8 mouse cellular contexts compared by ENCODE assay signal in genomic region chr11:21570973-21571372, GRCm38 (mm10). TPM values are rescaled to one million over a fixed set of nuclear protein-coding genes. Genes with fewer than 3 reads are reported as not detected.
DNase-seq lines count a peak whose midpoint lies in the region; ATAC-seq and TF ChIP-seq lines count a peak whose summit lies in the region.

No protein-coding gene starts in this region.

- H3K27ac ChIP-seq in lung, embryonic 15.5 days, result no peak overlapping the region
- H3K27ac ChIP-seq in heart, embryonic 11.5 days (ENCODE audit: low read depth, low read length), result peak overlapping the region; percentile 94
- peak overlapping the region; percentile 90 for H3K27ac ChIP-seq in kidney, postnatal 0 days
- peak overlapping the region; percentile 64 for H3K27ac ChIP-seq in liver, embryonic 15.5 days (replicated peaks)
- peak overlapping the region; percentile 90 for H3K27ac ChIP-seq in small intestine, adult 2 months (ENCODE audit: insufficient read depth, low read depth, low read length)

- no peak for ATAC-seq in lung, embryonic 15.5 days (ENCODE audit: borderline replicate concordance, extremely low read depth, low FRiP score, low TSS enrichment)
- ATAC-seq in heart, embryonic 11.5 days (replicated peaks; ENCODE audit: insufficient number of reproducible peaks, low FRiP score, low TSS enrichment), result no peak
- no peak for ATAC-seq in kidney, postnatal 0 days (replicated peaks; ENCODE audit: low FRiP score, low read depth)
- ATAC-seq in liver, embryonic 15.5 days (ENCODE audit: insufficient read depth), result no peak

- TF ChIP-seq POLR2A in small intestine, adult 2 months (IDR thresholded peaks at IDR 0.05; ENCODE audit: low read depth, low read length), result no peak

- no peaks in the 10 kb centered on the region for H3K27me3 ChIP-seq in lung, embryonic 15.5 days
- H3K27me3 ChIP-seq in heart, embryonic 11.5 days (ENCODE audit: control insufficient read depth, insufficient read depth, low read length), result no peaks in the 10 kb centered on the region
- H3K27me3 ChIP-seq in kidney, postnatal 0 days (ENCODE audit: insufficient read depth, low read length), result no peaks in the 10 kb centered on the region
- no peaks in the 10 kb centered on the region for H3K27me3 ChIP-seq in liver, embryonic 15.5 days
- H3K27me3 ChIP-seq in small intestine, adult 2 months (ENCODE audit: control insufficient read depth, insufficient read depth, low read length), result no peaks in the 10 kb centered on the region

- H3K9ac ChIP-seq in lung, embryonic 15.5 days, result peak overlapping the region; percentile 65
- peak overlapping the region; percentile 95 for H3K9ac ChIP-seq in heart, embryonic 11.5 days (ENCODE audit: low read depth, low read length)
- peak overlapping the region; percentile 80; the same call in 1 of the 2 replicates for H3K9ac ChIP-seq in kidney, postnatal 0 days (ENCODE audit: low read depth, low read length)
- H3K9ac ChIP-seq in liver, embryonic 15.5 days, result peak overlapping the region; percentile 48; the same call in 1 of the 2 replicates

- peaks cover 3% of the 10 kb centered on the region; the same call in 1 of the 2 replicates for H3K36me3 ChIP-seq in lung, embryonic 15.5 days
- H3K36me3 ChIP-seq in heart, embryonic 11.5 days (ENCODE audit: control insufficient read depth, insufficient read depth, low read length), result peaks cover 11% of the 10 kb centered on the region
- H3K36me3 ChIP-seq in kidney, postnatal 0 days (ENCODE audit: insufficient read depth, low read length), result no peaks in the 10 kb centered on the region; the same call in 1 of the 2 replicates
- H3K36me3 ChIP-seq in liver, embryonic 15.5 days (replicated peaks), result peaks cover 3% of the 10 kb centered on the region; the same call in 1 of the 2 replicates
- H3K36me3 ChIP-seq in small intestine, adult 2 months (ENCODE audit: control insufficient read depth, insufficient read depth, low read length), result peaks cover 17% of the 10 kb centered on the region

- H3K4me2 ChIP-seq in lung, embryonic 15.5 days, result peak overlapping the region; percentile 69
- H3K4me2 ChIP-seq in heart, embryonic 11.5 days, result peak overlapping the region; percentile 77
- H3K4me2 ChIP-seq in kidney, postnatal 0 days (ENCODE audit: low read length), result peak overlapping the region; percentile 65
- peak overlapping the region; percentile 77 for H3K4me2 ChIP-seq in liver, embryonic 15.5 days

- DNase-seq in lung, postnatal 36 days, result no peak
- peak; percentile 40 for DNase-seq in c-Kit-positive CD71-positive TER-119-negative erythroid progenitor cells, embryonic 14.5 days (ENCODE audit: low read depth)
- peak; percentile 24 for DNase-seq in kidney, postnatal 0 days (ENCODE audit: low spot score)
- DNase-seq in spleen, postnatal 36 days (ENCODE audit: low spot score in 2 of 2), result no peak

- 9% methylated on average over 10 of the region's 10 CpGs for WGBS in lung, embryonic 15.5 days
- 7% methylated on average over 10 of the region's 10 CpGs for WGBS in heart, embryonic 11.5 days (ENCODE audit: insufficient replicate concordance)
- WGBS in kidney, postnatal 0 days, result 5% methylated on average over 10 of the region's 10 CpGs
- WGBS in liver, embryonic 15.5 days (ENCODE audit: insufficient replicate concordance), result 4% methylated on average over 10 of the region's 10 CpGs
- WGBS in small intestine, adult 2 months, result 3% methylated on average over 10 of the region's 10 CpGs

- no peaks in the 10 kb centered on the region for H3K9me3 ChIP-seq in lung, embryonic 15.5 days
- no peaks in the 10 kb centered on the region for H3K9me3 ChIP-seq in heart, embryonic 11.5 days (replicated peaks; ENCODE audit: control insufficient read depth, low read length)
- H3K9me3 ChIP-seq in kidney, postnatal 0 days (replicated peaks; ENCODE audit: low read length), result no peaks in the 10 kb centered on the region
- no peaks in the 10 kb centered on the region for H3K9me3 ChIP-seq in liver, embryonic 15.5 days (replicated peaks)

- peaks cover 24% of the 10 kb centered on the region for H3K4me1 ChIP-seq in lung, embryonic 15.5 days
- peaks cover 13% of the 10 kb centered on the region for H3K4me1 ChIP-seq in heart, embryonic 11.5 days (ENCODE audit: control insufficient read depth, insufficient read depth, low read length)
- 0 out of 2 replicates have a peak, but pooled peaks cover 7% of the 10 kb centered on the region for H3K4me1 ChIP-seq in kidney, postnatal 0 days (replicated peaks; ENCODE audit: insufficient read depth, low read length)
- peaks cover 30% of the 10 kb centered on the region for H3K4me1 ChIP-seq in liver, embryonic 15.5 days (replicated peaks)
- H3K4me1 ChIP-seq in small intestine, adult 2 months (ENCODE audit: control insufficient read depth, insufficient read depth, insufficient read length, low read length), result 0 out of 2 replicates have a peak, but pooled peaks cover 4% of the 10 kb centered on the region

- no peak for TF ChIP-seq CTCF in kidney, postnatal 0 days (IDR thresholded peaks at IDR 0.05; ENCODE audit: low read depth)
- no peak for TF ChIP-seq CTCF in small intestine, adult 2 months (IDR thresholded peaks at IDR 0.05; ENCODE audit: extremely low read depth, insufficient read length, insufficient replicate concordance, low read depth, low read length)

- H3K4me3 ChIP-seq in lung, embryonic 15.5 days, result peak overlapping the region; percentile 67
- peak overlapping the region; percentile 93 for H3K4me3 ChIP-seq in heart, embryonic 11.5 days (ENCODE audit: low read depth, low read length)
- peak overlapping the region; percentile 87 for H3K4me3 ChIP-seq in kidney, postnatal 0 days (replicated peaks; ENCODE audit: low read depth, low read length)
- H3K4me3 ChIP-seq in liver, embryonic 15.5 days (replicated peaks), result peak overlapping the region; percentile 68
- peak overlapping the region; percentile 75 for H3K4me3 ChIP-seq in small intestine, adult 2 months (ENCODE audit: low read depth, low read length)

RNA-seq across cellular contexts. Expression of gene Wdpcp, which starts 1.1 kb away (rescaled TPM):
- 10.1 and 12.5 TPM in 2 replicates for polyA plus RNA-seq in lung, embryonic 15.5 days (2015; fragmentation: Nextera tagmentation; extraction: Ambion mirVana)
- 6.5 and 7.8 TPM in 2 replicates for polyA plus RNA-seq in heart, embryonic 11.5 days (2014; fragmentation: Nextera tagmentation; extraction: Ambion mirVana)
- 6.7 and 7.0 TPM in 2 replicates for polyA plus RNA-seq in kidney, postnatal 0 days (2015; fragmentation: Nextera tagmentation; extraction: Ambion mirVana)
- 0.82 and 1.1 TPM in 2 replicates for polyA plus RNA-seq in liver, embryonic 15.5 days (2015; fragmentation: Nextera tagmentation; extraction: Ambion mirVana)
- polyA plus RNA-seq in small intestine, adult 2 months (2012; rRNA removed), result 1.1 and 1.5 TPM in 2 replicates

RNA-seq across cellular contexts. Expression of gene Mdh1, which starts 1.2 kb away (rescaled TPM):
- polyA plus RNA-seq in lung, embryonic 15.5 days (2015; fragmentation: Nextera tagmentation; extraction: Ambion mirVana), result 406 and 436 TPM in 2 replicates
- 1,365 and 1,434 TPM in 2 replicates for polyA plus RNA-seq in heart, embryonic 11.5 days (2014; fragmentation: Nextera tagmentation; extraction: Ambion mirVana)
- polyA plus RNA-seq in kidney, postnatal 0 days (2015; fragmentation: Nextera tagmentation; extraction: Ambion mirVana), result 1,098 and 1,121 TPM in 2 replicates
- 179 and 186 TPM in 2 replicates for polyA plus RNA-seq in liver, embryonic 15.5 days (2015; fragmentation: Nextera tagmentation; extraction: Ambion mirVana)
- polyA plus RNA-seq in small intestine, adult 2 months (2012; rRNA removed), result 91.2 and 261 TPM in 2 replicates

Comparison
In these comparisons a context has a peak if more than half of its experiments do, and no peak if none do; other contexts are left out.
1. DNase-seq: peak in c-Kit-positive CD71-positive TER-119-negative erythroid progenitor cells, embryonic 14.5 days (single experiment) and kidney, postnatal 0 days (single experiment); none in lung, postnatal 36 days (single experiment) and spleen, postnatal 36 days (0 of 2).
2. Peak in every context shown above with its lines, with median percentiles within 50 percentile points of each other: H3K4me2 ChIP-seq, H3K4me3 ChIP-seq and H3K9ac ChIP-seq.